Mouse (Mus musculus) midbrain, embryonic 16.5 days (tissue): ENCODE data around the gene Zcchc24. TPM values are rescaled to one million over a fixed set of nuclear protein-coding genes. Genes with fewer than 3 reads are reported as not detected.

Experiments used
- ATAC-seq: fragments of 200-750 bp; cut with Nextera tagmentation; 2 replicates; pipeline ENCODE4 v1.8.0; 2017; ENCODE audit warnings: moderate TSS enrichment
- H3K27ac ChIP-seq: fragments of 300-500 bp; sonication (generic); 2 replicates; pipeline ENCODE4 v1.5.1; 2014; ENCODE audit warnings: mild to moderate bottlenecking, low read length, mixed read lengths
- H3K27me3 ChIP-seq: fragments of 300-500 bp; sonication (generic); 2 replicates; pipeline ENCODE4 v1.6.1; 2014; ENCODE audit warnings: low read depth, low read length, mixed read lengths; ENCODE audit not compliant: control insufficient read depth, insufficient read depth
- H3K36me3 ChIP-seq: fragments of 300-500 bp; sonication (generic); 2 replicates; pipeline ENCODE4 v1.6.1; 2014; ENCODE audit warnings: mild to moderate bottlenecking, low read length, moderate library complexity, mixed read lengths; ENCODE audit not compliant: control insufficient read depth, insufficient read depth
- H3K4me1 ChIP-seq: fragments of 300-500 bp; sonication (generic); 2 replicates; pipeline ENCODE4 v1.6.1; 2014; ENCODE audit warnings: mild to moderate bottlenecking, low read length, mixed read lengths; ENCODE audit not compliant: control insufficient read depth, insufficient read depth
- H3K4me2 ChIP-seq: fragments of 300-500 bp; sonication (generic); 2 replicates; pipeline ENCODE4 v1.6.1; 2014; ENCODE audit warnings: mild to moderate bottlenecking, low read length, mixed read lengths
- H3K4me3 ChIP-seq: fragments of 300-500 bp; sonication (generic); 2 replicates; pipeline ENCODE4 v1.5.1; 2014; ENCODE audit warnings: low read depth, mild to moderate bottlenecking, low read length, moderate library complexity, mixed read lengths
- H3K9ac ChIP-seq: fragments of 300-500 bp; sonication (generic); 2 replicates; pipeline ENCODE4 v1.6.1; 2014; ENCODE audit warnings: low read depth, low read length, mixed read lengths
- H3K9me3 ChIP-seq: fragments of 300-500 bp; sonication (generic); replicated peaks from 2 replicates; pipeline ENCODE4 v1.6.1; 2014; ENCODE audit warnings: mild to moderate bottlenecking, low read length, mixed read lengths; ENCODE audit not compliant: control insufficient read depth, poor library complexity, severe bottlenecking
- WGBS: fragments of 180-500 bp; shearing (Covaris S2); extraction: QIAGEN DNeasy Blood & Tissue Kit; methylation state at CpG from one replicate; pipeline ENCODE4 v1.1.7; 2014; 5-methylcytosine and 5-hydroxymethylcytosine counted together
- polyA plus RNA-seq: library from polyadenylated mRNA; unstranded; fragments of >200 nt; fragmentation: Nextera tagmentation; extraction: Ambion mirVana; gene quantifications from 2 replicates; pipeline ENCODE4 v1.2.1, GENCODE M21; 2015

Gene Zcchc24
- polyA plus RNA-seq, 1 experiment from 2014 or later, result 12.2 TPM

DNA sequence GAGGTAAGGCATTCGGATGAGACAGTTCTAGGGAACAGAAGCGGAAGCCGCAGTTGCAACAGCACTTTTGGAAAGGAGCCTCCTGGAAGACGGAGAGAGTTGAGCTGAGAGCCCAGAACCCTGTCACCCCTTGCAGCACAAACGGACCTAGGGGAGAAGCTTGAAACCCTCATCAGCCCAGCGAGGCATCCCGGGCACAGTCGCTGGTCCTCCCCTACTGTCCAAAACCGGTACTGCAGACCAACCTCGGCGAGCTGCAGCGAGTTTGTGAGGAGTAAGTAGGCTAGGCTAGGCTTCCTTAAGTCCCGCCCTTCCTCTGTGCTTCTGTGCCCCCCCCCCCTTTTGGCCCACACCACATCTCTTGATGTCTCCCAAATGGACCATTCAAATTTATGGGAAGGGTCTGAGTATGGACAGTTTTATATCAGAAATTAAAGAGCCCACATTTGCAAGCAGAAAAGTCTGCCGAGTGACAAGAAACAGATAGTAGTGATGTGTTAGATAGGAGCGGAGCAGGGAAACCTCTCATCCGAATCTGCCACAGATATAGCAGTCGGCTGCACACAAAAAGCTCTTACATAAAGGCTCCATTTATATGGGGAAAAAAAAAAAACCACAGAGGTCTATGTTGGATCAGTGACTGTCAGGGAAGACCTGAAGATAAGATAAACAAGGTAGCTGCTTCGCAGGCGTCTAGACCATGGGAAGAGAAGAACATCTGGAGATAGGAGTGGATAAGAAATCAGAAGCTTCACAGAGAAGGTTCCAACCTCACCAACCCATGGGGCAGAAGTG, 31.5 kb upstream of the Zcchc24 start:
- Histone ChIP-seq H3K36me3 (no peaks in the 10 kb centered on the region), H3K27ac (no peak overlapping the region), H3K4me3 (no peak overlapping the region), H3K4me2 (peak overlapping the region; percentile 17; the same call in 1 of the 2 replicates), H3K9ac (no peak overlapping the region), H3K27me3 (no peaks in the 10 kb centered on the region; the same call in 1 of the 2 replicates), H3K4me1 (no peaks in the 10 kb centered on the region; the same call in 1 of the 2 replicates), H3K9me3 (no peaks in the 10 kb centered on the region)
- ATAC-seq, result no peak
- 30% methylated on average over 19 of the region's 19 CpGs for WGBS

DNA sequence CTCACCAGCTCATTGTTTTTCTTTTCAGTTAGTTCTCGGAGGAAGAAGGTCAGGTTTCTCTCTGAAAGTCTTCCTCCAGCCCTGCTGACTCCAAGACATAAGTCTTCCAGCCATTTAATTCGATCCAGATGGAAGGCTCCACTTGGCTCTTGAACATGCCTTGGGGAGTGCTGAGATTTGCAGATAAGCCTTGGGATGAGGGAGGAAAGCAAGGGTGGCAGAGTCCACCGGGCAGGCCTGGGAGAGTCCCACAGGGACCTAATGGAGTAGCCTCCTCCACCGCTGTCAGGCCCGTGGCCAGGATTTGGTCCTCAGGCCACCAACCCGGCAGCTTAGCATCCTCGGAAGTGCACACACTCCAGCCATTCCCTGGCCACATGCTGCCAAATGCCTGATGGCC, 27.8 kb upstream of the Zcchc24 start:
- no peaks in the 10 kb centered on the region; the same call in 1 of the 2 replicates for H3K27me3 ChIP-seq
- no peak overlapping the region for H3K4me2 ChIP-seq
- ATAC-seq, result no peak
- H3K9ac ChIP-seq, result no peak overlapping the region
- 82% methylated on average over 7 of the region's 7 CpGs for whole genome bisulfite sequencing
- H3K4me1 ChIP-seq, result no peaks in the 10 kb centered on the region; the same call in 1 of the 2 replicates
- no peaks in the 10 kb centered on the region for H3K9me3 ChIP-seq
- no peak overlapping the region for H3K27ac ChIP-seq
- no peak overlapping the region for H3K4me3 ChIP-seq
- no peaks in the 10 kb centered on the region for H3K36me3 ChIP-seq

DNA sequence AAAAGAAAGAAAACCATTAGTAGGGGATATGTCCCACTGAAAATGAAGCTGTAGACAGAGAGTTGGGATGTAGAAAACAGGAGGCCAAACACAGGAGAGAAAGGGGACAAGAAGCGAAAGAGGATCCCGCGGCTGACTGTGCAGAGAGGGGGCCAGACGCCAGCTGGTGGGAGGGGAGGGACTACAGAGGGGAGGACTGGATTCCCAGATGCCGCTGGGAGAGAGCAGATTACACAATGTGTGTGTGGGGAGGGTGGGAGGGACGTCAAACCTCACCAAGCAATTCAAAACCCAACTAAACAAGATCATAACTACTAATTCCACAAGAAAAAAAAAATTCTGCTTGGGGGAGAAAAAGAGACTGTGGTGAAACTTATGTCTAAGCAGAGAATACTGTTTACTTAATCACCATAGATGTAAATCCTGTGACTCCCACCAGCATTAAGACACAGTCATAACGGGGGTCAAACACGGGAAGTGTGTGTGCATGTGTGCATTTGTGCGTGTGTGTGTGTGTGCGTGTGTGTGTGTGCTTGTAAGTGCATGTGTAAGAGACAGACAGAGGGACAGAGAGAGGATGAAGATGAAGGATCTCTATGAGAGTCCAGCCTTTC, 26.8 kb upstream of the Zcchc24 start:
- Histone ChIP-seq H3K36me3 (no peaks in the 10 kb centered on the region), H3K4me2 (no peak overlapping the region), H3K4me1 (no peaks in the 10 kb centered on the region; the same call in 1 of the 2 replicates), H3K27ac (no peak overlapping the region), H3K27me3 (no peaks in the 10 kb centered on the region; the same call in 1 of the 2 replicates), H3K4me3 (no peak overlapping the region), H3K9me3 (no peaks in the 10 kb centered on the region), H3K9ac (no peak overlapping the region)
- no peak for ATAC-seq
- WGBS, result 36% methylated on average over 10 of the region's 10 CpGs

DNA sequence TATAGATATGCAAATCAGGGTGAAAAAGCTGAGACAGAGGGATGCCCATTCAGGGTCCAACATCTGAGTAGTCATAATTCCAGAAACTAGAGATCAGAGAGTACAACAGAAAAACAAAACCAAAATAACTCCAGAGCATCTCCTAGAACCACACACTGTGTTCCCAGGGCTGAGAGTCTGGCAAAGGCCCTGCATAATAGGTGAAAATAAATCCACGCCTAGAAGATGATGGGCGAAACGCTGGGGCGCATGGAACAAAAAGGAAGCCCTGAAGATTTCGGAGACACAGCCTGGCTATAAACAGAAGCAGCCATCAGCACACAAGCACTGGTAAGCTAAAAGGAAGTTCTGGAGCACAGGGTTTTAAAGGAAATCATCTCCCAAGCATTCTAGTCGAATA, 26.2 kb upstream of the Zcchc24 start:
- no peak overlapping the region for H3K27ac ChIP-seq
- 74% methylated on average over 6 of the region's 6 CpGs for WGBS
- no peak overlapping the region for H3K4me2 ChIP-seq

DNA sequence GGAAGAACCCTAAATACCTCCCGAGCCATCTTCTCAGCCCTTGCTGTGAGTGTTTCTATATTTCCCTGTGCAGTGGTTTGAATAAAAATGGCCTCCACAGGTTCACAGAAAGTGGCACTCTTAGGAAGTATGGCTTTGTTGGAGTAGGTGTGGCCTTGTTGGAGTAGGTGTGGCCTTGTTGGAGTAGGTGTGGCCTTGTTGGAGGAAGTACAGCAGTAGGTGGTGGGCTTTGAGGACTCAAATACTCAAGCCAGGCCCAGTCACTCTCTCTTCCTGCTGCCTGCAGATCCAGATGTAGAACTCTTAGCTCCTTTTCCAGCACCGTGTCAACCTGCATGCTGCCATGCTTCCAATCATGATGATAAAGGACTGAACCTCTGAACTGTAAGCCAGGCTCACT, 25.5 kb upstream of the Zcchc24 start:
- Histone ChIP-seq H3K27me3 (no peaks in the 10 kb centered on the region; the same call in 1 of the 2 replicates), H3K4me1 (no peaks in the 10 kb centered on the region), H3K9ac (no peak overlapping the region), H3K9me3 (no peaks in the 10 kb centered on the region), H3K36me3 (no peaks in the 10 kb centered on the region), H3K27ac (no peak overlapping the region), H3K4me3 (no peak overlapping the region), H3K4me2 (no peak overlapping the region)
- no peak for ATAC-seq
- 93% methylated on average over 2 of the region's 2 CpGs for WGBS

More for the DNA sequence above, 26.2 kb upstream of the Zcchc24 start:
- no peak for ATAC-seq
- Histone ChIP-seq H3K4me3 (no peak overlapping the region), H3K27me3 (no peaks in the 10 kb centered on the region; the same call in 1 of the 2 replicates), H3K9me3 (no peaks in the 10 kb centered on the region), H3K9ac (no peak overlapping the region), H3K4me1 (no peaks in the 10 kb centered on the region; the same call in 1 of the 2 replicates), H3K36me3 (no peaks in the 10 kb centered on the region)

DNA sequence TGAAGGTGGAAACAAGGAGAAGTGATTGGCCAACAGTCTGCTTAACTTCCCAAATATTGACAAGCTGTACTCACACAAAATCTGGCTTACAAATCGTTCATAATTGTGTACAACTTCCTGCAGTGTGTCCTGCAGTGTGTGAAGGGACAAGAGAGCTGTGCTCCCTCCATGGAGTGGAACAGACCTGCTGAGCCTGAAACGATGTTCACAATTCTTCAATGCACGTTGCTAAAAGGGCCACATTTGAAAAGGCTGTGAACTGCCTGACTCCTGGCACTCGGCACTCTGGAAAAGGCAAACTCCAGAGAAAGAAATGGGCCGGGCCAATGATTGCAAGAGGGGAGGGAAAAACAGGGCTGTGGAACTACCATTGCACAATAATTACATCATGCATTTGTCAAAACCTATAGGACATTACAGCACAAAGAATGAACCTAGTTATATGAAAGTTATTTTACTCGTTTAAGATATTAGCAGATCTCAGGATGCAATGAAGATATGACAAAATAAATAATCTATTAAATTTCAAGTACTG, 22.0 kb upstream of the Zcchc24 start:
- 57% methylated on average over 6 of the region's 6 CpGs for WGBS
- ATAC-seq, result no peak
- no peak overlapping the region for H3K4me3 ChIP-seq
- H3K4me2 ChIP-seq, result no peak overlapping the region
- H3K27ac ChIP-seq, result no peak overlapping the region
- no peak overlapping the region for H3K9ac ChIP-seq
- H3K27me3 ChIP-seq, result no peaks in the 10 kb centered on the region
- H3K4me1 ChIP-seq, result no peaks in the 10 kb centered on the region
- no peaks in the 10 kb centered on the region for H3K36me3 ChIP-seq
- no peaks in the 10 kb centered on the region for H3K9me3 ChIP-seq

DNA sequence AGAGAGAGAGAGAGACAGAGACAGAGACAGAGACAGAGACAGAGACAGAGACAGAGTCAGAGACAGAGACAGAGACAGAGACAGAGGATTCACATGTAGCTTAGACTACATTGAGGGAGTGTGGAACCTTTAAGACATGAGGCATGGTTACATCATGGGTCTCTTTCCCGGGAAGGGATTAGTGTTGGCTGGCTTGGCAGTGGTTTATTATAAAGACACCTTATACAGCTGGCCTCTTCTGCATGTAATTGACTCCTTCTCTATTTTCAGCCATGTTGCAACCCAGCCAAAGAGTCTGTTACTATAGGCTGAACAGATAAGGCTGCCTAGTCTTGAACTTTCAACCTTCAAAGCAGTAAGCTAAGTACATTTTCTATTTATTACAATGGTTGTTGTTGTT, 21.1 kb upstream of the Zcchc24 start:
- Histone ChIP-seq H3K9me3 (no peaks in the 10 kb centered on the region), H3K4me2 (no peak overlapping the region), H3K4me1 (no peaks in the 10 kb centered on the region), H3K9ac (no peak overlapping the region), H3K27me3 (no peaks in the 10 kb centered on the region), H3K36me3 (no peaks in the 10 kb centered on the region), H3K27ac (no peak overlapping the region), H3K4me3 (no peak overlapping the region)
- no peak for ATAC-seq
- WGBS, result 56% methylated on average over 1 of the region's 1 CpGs

DNA sequence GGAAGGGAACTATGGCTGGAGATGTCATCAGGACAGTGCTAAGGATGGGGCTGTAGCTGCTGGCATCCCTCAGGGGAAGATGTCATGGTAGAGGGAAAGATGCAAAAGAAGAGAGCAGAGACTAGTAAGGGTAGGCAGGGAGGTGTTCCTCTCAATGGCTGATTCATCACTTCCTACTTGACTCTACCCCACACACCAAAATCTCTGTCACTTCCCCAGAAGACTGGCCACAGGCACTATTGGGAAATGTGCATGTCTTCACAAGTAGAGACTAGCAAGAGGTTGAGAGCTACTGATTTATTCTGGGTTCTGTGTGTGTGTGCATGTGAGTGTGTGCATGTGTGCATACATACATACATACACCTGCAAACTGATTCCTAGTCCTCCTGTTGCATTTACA, 20.4 kb upstream of the Zcchc24 start:
- H3K36me3 ChIP-seq, result no peaks in the 10 kb centered on the region
- H3K4me3 ChIP-seq, result no peak overlapping the region
- H3K4me1 ChIP-seq, result no peaks in the 10 kb centered on the region
- H3K9me3 ChIP-seq, result no peaks in the 10 kb centered on the region
- H3K27ac ChIP-seq, result no peak overlapping the region
- ATAC-seq, result no peak
- H3K9ac ChIP-seq, result no peak overlapping the region
- no peak overlapping the region for H3K4me2 ChIP-seq
- no peaks in the 10 kb centered on the region for H3K27me3 ChIP-seq

DNA sequence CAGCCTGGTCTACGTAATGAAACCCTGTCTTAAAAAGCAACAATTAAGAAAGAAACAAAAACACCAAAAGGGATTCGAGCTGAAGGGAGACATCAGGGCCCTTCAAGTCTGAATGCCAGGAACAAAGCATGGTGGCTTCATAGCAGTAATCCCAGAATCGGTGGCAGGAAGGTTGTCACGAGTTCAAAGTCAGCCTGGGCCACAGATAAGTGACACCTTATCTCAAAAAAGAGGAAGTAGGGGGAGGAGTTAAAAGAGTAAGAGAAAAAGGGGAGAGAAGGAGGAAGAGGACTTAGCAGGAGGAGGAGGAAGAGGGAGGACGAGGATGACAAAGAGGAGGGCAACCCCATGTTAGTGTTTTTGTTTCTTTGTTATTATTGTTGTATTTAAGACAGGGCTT, 19.4 kb upstream of the Zcchc24 start:
- no peak for ATAC-seq
- Histone ChIP-seq H3K4me1 (no peaks in the 10 kb centered on the region), H3K27ac (no peak overlapping the region), H3K9me3 (no peaks in the 10 kb centered on the region), H3K27me3 (no peaks in the 10 kb centered on the region), H3K9ac (no peak overlapping the region), H3K4me3 (no peak overlapping the region), H3K36me3 (no peaks in the 10 kb centered on the region), H3K4me2 (no peak overlapping the region)
- WGBS, result 75% methylated on average over 5 of the region's 5 CpGs
